Mouse (Mus musculus) thymus, postnatal 25 days (tissue): ENCODE results near the gene Yipf6.
"Not testable (repeated sequence)": the region's sequence is repeated elsewhere in the genome, so short reads cannot be mapped to it uniquely, and the experiment has no call there.

Experiments
- DNase-seq: peaks from one replicate; pipeline ENCODE4 v3.0.0; 2022

The Yipf6 gene

GRCm38 (mm10) chrX:98936101-98936500 is at the start of gene Yipf6:
Gene Yipf6, plus strand, starts transcription at chrX:98936316.
- no peak for DNase-seq

DNA sequence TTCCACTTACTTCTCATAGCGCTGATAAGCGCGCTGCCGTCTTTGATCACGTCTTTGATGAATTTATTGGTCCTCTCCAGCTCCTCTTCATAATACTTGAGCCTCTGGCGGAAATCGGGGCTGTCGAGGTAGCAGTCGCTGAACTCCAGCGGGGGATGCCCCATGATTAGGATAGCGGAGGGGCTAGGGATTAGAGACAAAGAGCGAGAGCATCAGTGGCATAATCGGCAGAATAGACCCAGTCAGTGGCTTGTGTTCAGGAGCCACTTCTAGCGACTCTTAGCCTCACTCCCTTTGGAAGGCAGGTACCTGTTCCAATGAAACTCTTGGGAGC is 46.1 kb upstream of the Yipf6 start:
- DNase-seq, result no peak

DNA sequence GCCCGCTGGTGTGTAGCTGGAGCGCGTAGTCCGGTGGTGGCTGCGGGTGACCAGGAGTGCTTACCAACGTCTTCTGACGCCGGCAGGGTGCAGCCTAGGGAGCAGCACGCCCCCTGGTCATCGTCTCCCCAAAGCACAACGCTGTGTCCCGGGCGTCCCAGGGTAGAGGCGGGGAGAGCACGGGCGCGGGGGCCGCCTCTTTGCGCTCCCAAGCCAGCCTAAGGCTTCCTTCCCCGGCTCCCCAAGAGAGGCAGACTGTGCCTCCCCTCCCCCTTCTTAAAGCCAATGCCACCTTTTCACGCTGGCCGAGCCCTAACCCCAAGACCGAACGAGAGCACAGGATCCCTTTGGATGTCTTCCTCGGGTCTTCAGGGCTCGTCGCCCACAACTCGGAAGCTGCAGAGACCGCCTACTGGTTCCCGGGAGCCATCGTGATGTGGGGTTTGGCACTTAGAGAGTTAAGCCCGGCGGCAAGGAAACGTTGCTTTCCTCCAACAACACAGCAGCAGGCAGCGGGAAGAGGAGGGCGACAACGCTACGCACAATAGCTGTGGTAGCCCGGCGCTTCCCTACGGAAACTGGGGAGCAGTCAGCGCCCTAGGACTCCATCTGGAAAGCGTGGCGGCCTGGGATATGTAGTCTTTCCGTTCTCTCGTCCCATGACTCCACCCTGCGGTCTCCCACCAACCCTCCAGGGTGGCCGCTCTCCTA is 45.6 kb upstream of the Yipf6 start, which contains the start of gene Ophn1:
Gene Ophn1 (minus strand): TSS at position 620 of the 711 bp plus-strand sequence.
- no peak for DNase-seq

GRCm38 (mm10) chrX:98898307-98898706 is 37.8 kb upstream of the Yipf6 start:
- no peak for DNase-seq

GRCm38 (mm10) chrX:98904226-98904625 is 31.9 kb upstream of the Yipf6 start:
- DNase-seq, result no peak

GRCm38 (mm10) chrX:98908910-98909309 is 27.2 kb upstream of the Yipf6 start:
- DNase-seq, result no peak

GRCm38 (mm10) chrX:98919423-98919822 is 16.7 kb upstream of the Yipf6 start:
- no peak for DNase-seq

GRCm38 (mm10) chrX:98936707-98937554 is 815 bp downstream of the Yipf6 start:
- peak; percentile 90 for DNase-seq

DNA sequence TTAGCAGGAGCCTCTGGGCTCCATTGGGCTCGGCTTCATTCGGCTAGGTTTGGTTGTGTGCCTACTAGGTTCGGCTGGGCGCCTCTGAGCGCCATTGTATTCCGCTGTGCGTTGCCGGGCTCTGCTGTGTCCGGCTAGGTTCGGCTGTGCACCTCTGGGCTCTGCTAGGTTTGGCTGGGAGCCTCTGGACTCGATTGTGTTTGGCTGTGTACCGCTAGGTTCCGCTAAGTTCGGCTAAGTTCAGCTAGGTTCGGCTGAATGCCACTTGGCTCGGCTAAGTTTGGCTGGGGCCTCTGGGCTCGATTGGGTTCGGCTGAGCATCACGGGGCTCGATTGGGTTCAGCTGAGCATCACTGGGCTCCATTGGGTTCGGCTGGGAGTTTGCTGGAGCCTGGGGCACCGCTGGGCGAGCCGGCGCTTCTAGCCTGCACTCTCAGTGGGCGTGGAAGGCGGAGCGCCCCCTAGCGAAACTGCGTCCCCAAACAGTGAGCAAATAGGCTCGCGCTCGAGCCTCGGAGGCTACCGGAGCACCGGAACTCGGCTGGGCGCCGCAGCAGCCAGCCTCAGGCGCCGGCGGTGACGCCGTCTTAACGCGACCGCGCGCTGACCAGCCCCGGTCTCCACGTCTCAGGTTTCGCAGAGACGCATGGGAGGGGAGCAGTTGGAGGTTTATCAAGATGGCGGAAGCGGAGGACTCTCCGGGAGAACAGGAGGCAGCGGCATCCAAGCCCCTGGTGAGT is 1.6 kb downstream of the Yipf6 start:
- DNase-seq, result peak; percentile 93

- DNase-seq, result peak; percentile 14
These were observed 17.8 kb downstream of the Yipf6 start for GRCm38 (mm10) chrX:98953941-98954340.

DNA sequence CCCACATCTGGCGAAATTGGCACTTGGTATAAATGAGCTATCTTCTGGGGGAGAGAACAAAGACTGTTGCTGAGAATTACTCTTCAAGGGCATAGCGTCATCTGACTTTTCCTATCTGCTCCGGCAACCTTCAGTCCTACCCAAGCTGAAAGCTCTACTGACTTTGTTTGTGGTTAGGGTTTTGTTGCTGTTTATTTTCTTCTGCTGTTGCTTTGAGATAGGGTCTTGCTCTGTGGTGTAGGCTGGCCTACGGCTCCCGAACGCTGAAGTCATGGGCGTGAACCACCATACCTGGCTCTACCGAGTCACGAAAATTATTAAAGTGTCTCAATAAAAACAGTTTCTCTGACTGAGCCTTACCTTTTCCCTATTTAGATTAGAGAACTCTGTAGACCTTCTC is 22.2 kb downstream of the Yipf6 start:
- DNase-seq, result no peak

DNA sequence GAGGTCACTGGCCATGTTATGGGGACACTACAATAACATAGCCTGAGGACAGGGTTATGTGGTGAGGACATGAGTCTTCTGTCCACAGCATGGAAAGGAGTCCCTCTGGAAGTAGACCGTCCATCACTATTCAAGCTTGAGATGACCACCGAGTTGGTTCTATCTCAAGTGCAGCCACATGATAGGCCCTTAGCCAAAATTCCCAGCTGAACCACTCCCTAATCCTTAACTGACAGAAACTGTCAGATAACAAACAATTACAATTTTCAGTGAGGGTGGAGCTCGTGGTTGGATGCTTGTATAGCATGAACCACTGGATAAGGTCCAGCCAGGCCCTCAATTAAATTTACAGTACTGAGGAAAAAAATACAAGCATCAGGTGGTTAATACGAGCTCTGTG is 22.9 kb downstream of the Yipf6 start:
- DNase-seq, result no peak

DNA sequence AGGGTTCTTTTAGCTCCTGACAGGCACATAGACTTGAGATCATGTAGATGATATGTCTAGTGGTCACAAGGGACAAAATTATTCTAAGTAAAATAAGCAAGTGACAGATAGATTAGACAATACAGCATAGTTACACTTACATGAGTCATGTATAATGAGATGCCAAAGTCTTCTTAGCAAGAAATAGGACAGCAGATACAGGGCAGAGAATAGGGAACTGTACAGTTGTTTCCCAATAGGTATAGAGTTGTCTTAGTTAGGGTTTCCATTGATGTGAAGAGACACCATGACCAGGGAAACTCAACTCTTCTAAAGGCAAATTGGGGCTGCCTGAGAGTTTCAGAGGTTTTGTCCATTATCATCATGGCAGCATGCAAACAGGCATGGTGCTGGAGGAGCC is 27.6 kb downstream of the Yipf6 start:
- DNase-seq, result no peak

DNA sequence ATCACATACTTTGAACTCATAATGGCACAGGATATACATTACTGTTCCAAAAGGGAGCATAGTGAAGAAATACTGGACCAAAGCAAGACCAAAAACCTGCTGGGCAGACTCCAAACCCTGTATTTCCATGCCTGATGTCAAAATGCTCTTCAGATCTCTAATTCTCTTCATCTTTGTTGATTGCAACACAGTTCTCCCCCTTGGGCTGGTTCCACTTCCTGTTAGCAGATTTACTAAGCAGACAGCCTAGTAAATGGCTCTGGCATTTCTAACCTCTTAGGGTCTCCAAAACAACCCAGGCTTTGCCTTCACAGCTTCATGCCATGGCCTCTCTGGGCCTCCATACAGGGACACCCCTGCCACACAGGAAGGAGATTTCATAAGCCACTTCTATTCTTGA is 28.4 kb downstream of the Yipf6 start:
- DNase-seq, result no peak

GRCm38 (mm10) chrX:98986611-98987010 is 50.5 kb downstream of the Yipf6 start:
- DNase-seq, result not testable (repeated sequence)

- DNase-seq, result peak; percentile 27
These were observed 53.5 kb downstream of the Yipf6 start for GRCm38 (mm10) chrX:98989574-98989973.
